Mouse (Mus musculus) hindbrain, embryonic 12.5 days (tissue): Measurements from ENCODE around the gene Tbx2. TPM values are rescaled to one million over a fixed set of nuclear protein-coding genes. Genes with fewer than 3 reads are reported as not detected.

ENCODE experiments used
- ATAC-seq: fragments of 200-750 bp; cut with Nextera tagmentation; 2 replicates; pipeline ENCODE4 v1.8.0; 2017; ENCODE audit warnings: moderate TSS enrichment; ENCODE audit not compliant: low FRiP score
- H3K27ac ChIP-seq: fragments of 300-500 bp; sonication (generic); 2 replicates; pipeline ENCODE4 v1.5.1; 2016; ENCODE audit warnings: mild to moderate bottlenecking
- H3K27me3 ChIP-seq: fragments of 300-500 bp; sonication (generic); 2 replicates; pipeline ENCODE4 v1.6.1; 2016; ENCODE audit warnings: mild to moderate bottlenecking
- H3K36me3 ChIP-seq: fragments of 300-500 bp; sonication (generic); 2 replicates; pipeline ENCODE4 v1.6.1; 2016; ENCODE audit warnings: mild to moderate bottlenecking
- H3K4me1 ChIP-seq: fragments of 300-500 bp; sonication (generic); 2 replicates; pipeline ENCODE4 v1.6.1; 2016
- H3K4me2 ChIP-seq: fragments of 300-500 bp; sonication (generic); replicated peaks from 2 replicates; pipeline ENCODE4 v1.6.1; 2016; ENCODE audit warnings: mild to moderate bottlenecking
- H3K4me3 ChIP-seq: fragments of 300-500 bp; sonication (generic); 2 replicates; pipeline ENCODE4 v1.5.1; 2016; ENCODE audit warnings: mild to moderate bottlenecking
- H3K9ac ChIP-seq: fragments of 300-500 bp; sonication (generic); 2 replicates; pipeline ENCODE4 v1.6.1; 2016; ENCODE audit warnings: mild to moderate bottlenecking, moderate library complexity
- H3K9me3 ChIP-seq: fragments of 300-500 bp; sonication (generic); replicated peaks from 2 replicates; pipeline ENCODE4 v1.6.1; 2016; ENCODE audit warnings: mild to moderate bottlenecking
- whole genome bisulfite sequencing: fragments of 180-500 bp; shearing (Covaris S2); methylation state at CpG from one replicate; pipeline ENCODE4 v1.1.7; 2016; 5-methylcytosine and 5-hydroxymethylcytosine counted together
- polyA plus RNA-seq: library from polyadenylated mRNA; unstranded; fragments of >200 nt; fragmentation: Nextera tagmentation; extraction: Ambion mirVana; gene quantifications from 2 replicates; pipeline ENCODE4 v1.2.1, GENCODE M21; 2016

Gene Tbx2
- polyA plus RNA-seq, 1 experiment from 2014 or later = 4.9 TPM

- Histone ChIP-seq H3K9me3 (no peaks in the 10 kb centered on the region), H3K4me3 (no peak within 1 kb of the TSS), H3K4me1 (peaks cover 15% of the 10 kb centered on the region), H3K4me2 (0 out of 2 replicates have a peak within 1 kb of the TSS, but pooled peaks have one; percentile 22), H3K27ac (no peak within 1 kb of the TSS), H3K9ac (no peak within 1 kb of the TSS), H3K36me3 (no peaks in the 10 kb centered on the region), H3K27me3 (peaks cover 77% of the 10 kb centered on the region)
- 11% methylated on average over 22 of the region's 28 CpGs for WGBS
- no peak for ATAC-seq
These were observed 53.5 kb downstream of the Tbx2 start, which contains the start of gene Tbx4 for GRCm38 (mm10) chr11:85885665-85886428. Gene Tbx4, plus strand, starts transcription at chr11:85886422.

- H3K9me3 ChIP-seq = no peaks in the 10 kb centered on the region
- peaks cover 15% of the 10 kb centered on the region for H3K4me1 ChIP-seq
- no peaks in the 10 kb centered on the region for H3K36me3 ChIP-seq
- no peak for ATAC-seq
- no peak overlapping the region for H3K4me3 ChIP-seq
- no peak overlapping the region for H3K9ac ChIP-seq
- no peak overlapping the region for H3K27ac ChIP-seq
- 0 out of 2 replicates have a peak overlapping the region, but pooled peaks have one; percentile 22 for H3K4me2 ChIP-seq
- WGBS = 3% methylated on average over 20 of the region's 22 CpGs
- peaks cover 77% of the 10 kb centered on the region for H3K27me3 ChIP-seq
These were observed 54.1 kb downstream of the Tbx2 start for GRCm38 (mm10) chr11:85886429-85886785.

GRCm38 (mm10) chr11:85887273-85887672, 54.9 kb downstream of the Tbx2 start:
- Histone ChIP-seq H3K4me2 (no peak overlapping the region), H3K36me3 (no peaks in the 10 kb centered on the region)
- WGBS = 20% methylated on average over 6 of the region's 6 CpGs

GRCm38 (mm10) chr11:85887801-85888450, 55.6 kb downstream of the Tbx2 start:
- H3K9me3 ChIP-seq = no peaks in the 10 kb centered on the region
- no peak overlapping the region for H3K9ac ChIP-seq
- H3K4me1 ChIP-seq = peaks cover 15% of the 10 kb centered on the region
- no peak overlapping the region for H3K4me3 ChIP-seq
- H3K27ac ChIP-seq = no peak overlapping the region
- H3K27me3 ChIP-seq = peaks cover 85% of the 10 kb centered on the region
- 0 out of 2 replicates have a peak overlapping the region, but pooled peaks have one; percentile 8 for H3K4me2 ChIP-seq
- no peaks in the 10 kb centered on the region for H3K36me3 ChIP-seq
- ATAC-seq = no peak
- 2% methylated on average over 17 of the region's 17 CpGs for WGBS

More at GRCm38 (mm10) chr11:85887273-85887672, 54.9 kb downstream of the Tbx2 start:
- peaks cover 15% of the 10 kb centered on the region for H3K4me1 ChIP-seq
- no peak for ATAC-seq
- H3K27ac ChIP-seq = no peak overlapping the region
- peaks cover 82% of the 10 kb centered on the region for H3K27me3 ChIP-seq
- no peak overlapping the region for H3K4me3 ChIP-seq
- H3K9me3 ChIP-seq = no peaks in the 10 kb centered on the region
- no peak overlapping the region for H3K9ac ChIP-seq

GRCm38 (mm10) chr11:85888451-85888961, 56.2 kb downstream of the Tbx2 start:
- peak overlapping the region; percentile 8; the same call in 1 of the 2 replicates for H3K4me2 ChIP-seq

GRCm38 (mm10) chr11:85889056-85889729, 56.8 kb downstream of the Tbx2 start:
- H3K27ac ChIP-seq = no peak overlapping the region
- no peak for ATAC-seq
- no peak overlapping the region for H3K4me3 ChIP-seq
- peaks cover 87% of the 10 kb centered on the region for H3K27me3 ChIP-seq
- H3K4me2 ChIP-seq = no peak overlapping the region
- no peak overlapping the region for H3K9ac ChIP-seq
- WGBS = 13% methylated on average over 8 of the region's 8 CpGs
- H3K4me1 ChIP-seq = peaks cover 15% of the 10 kb centered on the region
- no peaks in the 10 kb centered on the region for H3K9me3 ChIP-seq
- H3K36me3 ChIP-seq = no peaks in the 10 kb centered on the region

More at GRCm38 (mm10) chr11:85888451-85888961, 56.2 kb downstream of the Tbx2 start:
- no peak for ATAC-seq
- under 1% methylated on average over 26 of the region's 26 CpGs for WGBS
- Histone ChIP-seq H3K4me3 (no peak overlapping the region), H3K27ac (no peak overlapping the region), H3K4me1 (peaks cover 15% of the 10 kb centered on the region), H3K9me3 (no peaks in the 10 kb centered on the region), H3K27me3 (peaks cover 85% of the 10 kb centered on the region), H3K9ac (no peak overlapping the region), H3K36me3 (no peaks in the 10 kb centered on the region)

GRCm38 (mm10) chr11:85889730-85890562, 57.6 kb downstream of the Tbx2 start:
- no peak overlapping the region for H3K4me3 ChIP-seq
- H3K4me2 ChIP-seq = no peak overlapping the region
- no peak for ATAC-seq
- no peaks in the 10 kb centered on the region for H3K9me3 ChIP-seq
- peaks cover 19% of the 10 kb centered on the region for H3K4me1 ChIP-seq
- WGBS = 2% methylated on average over 47 of the region's 47 CpGs
- H3K9ac ChIP-seq = no peak overlapping the region
- no peak overlapping the region for H3K27ac ChIP-seq
- H3K36me3 ChIP-seq = no peaks in the 10 kb centered on the region
- peaks cover 87% of the 10 kb centered on the region for H3K27me3 ChIP-seq

GRCm38 (mm10) chr11:85890563-85890845, 58.2 kb downstream of the Tbx2 start:
- H3K27me3 ChIP-seq = peaks cover 87% of the 10 kb centered on the region
- H3K4me3 ChIP-seq = no peak overlapping the region
- under 1% methylated on average over 13 of the region's 13 CpGs for WGBS

GRCm38 (mm10) chr11:85891010-85891691, 58.8 kb downstream of the Tbx2 start:
- WGBS = 0% methylated on average over 13 of the region's 13 CpGs
- H3K9me3 ChIP-seq = no peaks in the 10 kb centered on the region
- no peak for ATAC-seq

More at GRCm38 (mm10) chr11:85890563-85890845, 58.2 kb downstream of the Tbx2 start:
- no peaks in the 10 kb centered on the region for H3K9me3 ChIP-seq
- no peak overlapping the region for H3K27ac ChIP-seq
- ATAC-seq = no peak
- H3K4me1 ChIP-seq = peaks cover 23% of the 10 kb centered on the region
- no peaks in the 10 kb centered on the region for H3K36me3 ChIP-seq
- no peak overlapping the region for H3K4me2 ChIP-seq
- no peak overlapping the region for H3K9ac ChIP-seq

More at GRCm38 (mm10) chr11:85891010-85891691, 58.8 kb downstream of the Tbx2 start:
- no peak overlapping the region for H3K4me2 ChIP-seq
- H3K9ac ChIP-seq = no peak overlapping the region
- peaks cover 23% of the 10 kb centered on the region for H3K4me1 ChIP-seq
- no peak overlapping the region for H3K27ac ChIP-seq
- no peak overlapping the region for H3K4me3 ChIP-seq
- H3K27me3 ChIP-seq = peaks cover 87% of the 10 kb centered on the region
- no peaks in the 10 kb centered on the region for H3K36me3 ChIP-seq
